Mouse (Mus musculus): ENCODE measurements at regions not wholly inside any gene's neighbourhood (a gene's known extent, or its start where the extent isn't known, plus 50 kb on each side); places are given as distances from the start of the nearest gene placed in this dataset.

DNA sequence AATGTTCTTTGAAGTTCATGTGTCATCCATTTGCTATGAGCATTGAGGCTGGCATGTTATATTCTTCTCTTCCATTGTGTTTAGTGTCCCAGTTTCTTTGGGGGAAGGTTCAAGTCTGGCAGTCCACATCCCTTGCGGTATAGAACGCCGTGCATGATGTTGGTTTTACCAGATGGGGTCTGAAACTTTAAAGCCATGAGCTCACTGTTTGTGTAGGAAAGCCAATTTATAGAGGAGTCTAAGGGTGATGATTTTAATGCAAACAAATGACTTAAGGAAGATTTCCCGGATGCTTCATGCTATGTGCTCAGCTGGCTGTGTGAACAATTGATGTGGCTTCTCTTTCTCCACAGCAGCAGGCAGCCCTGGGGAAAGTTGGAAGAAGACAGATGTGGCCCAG is 104.0 kb upstream of the Hey2 start:
- DNase-seq (ENCODE audit: low spot score) = no peak

DNA sequence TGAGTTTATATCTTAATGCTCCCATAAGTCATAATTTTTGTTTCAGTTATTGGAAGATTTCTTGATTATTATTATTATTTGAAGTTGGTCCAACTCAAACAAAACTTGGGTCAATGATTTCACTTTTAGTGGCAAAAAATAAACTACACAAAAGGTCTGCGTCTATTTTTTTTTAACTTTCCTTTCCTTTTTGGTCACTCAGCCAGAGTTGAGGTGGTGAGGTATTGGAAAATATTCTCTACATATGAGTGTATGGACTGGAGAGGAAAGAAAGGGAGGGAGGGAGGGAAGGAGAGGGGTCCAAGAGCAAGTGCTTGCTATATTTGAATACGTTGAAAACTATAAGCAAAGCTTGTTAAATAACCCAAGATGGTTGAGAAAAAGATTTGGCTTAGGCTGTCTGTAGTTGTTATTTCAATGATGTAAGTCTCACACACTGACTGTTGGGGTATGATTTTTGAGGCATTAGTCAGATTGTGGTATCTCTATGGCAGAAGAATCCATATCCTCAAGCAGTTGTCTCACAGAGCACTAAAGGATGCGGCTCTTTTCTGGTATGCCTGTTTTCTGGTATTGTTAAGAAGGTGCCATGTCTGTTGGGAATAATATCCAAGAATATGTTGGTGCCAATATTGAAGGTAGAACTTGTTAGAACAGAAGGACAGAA is 75.9 kb upstream of the Hey2 start:
- DNase-seq (ENCODE audit: low spot score) = no peak

DNA sequence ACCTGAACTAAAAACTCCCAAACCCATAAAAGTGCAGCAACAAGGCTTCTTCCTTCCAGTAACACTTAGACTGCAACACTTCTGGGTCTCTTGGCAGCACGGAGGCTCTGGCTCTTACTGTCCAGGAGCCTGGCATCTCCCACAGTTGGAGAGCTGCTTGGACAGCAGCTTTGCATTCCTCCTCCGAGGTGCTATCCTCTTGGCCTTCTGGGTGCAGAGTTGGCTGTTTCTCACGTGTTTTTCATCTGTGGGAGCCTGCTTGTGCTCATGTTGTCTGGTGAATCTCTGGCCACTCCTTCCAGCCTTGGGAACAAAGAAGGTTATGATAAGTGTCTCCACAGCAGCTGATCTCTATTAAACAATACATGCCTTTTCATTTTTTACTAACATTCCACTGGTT is 51.2 kb upstream of the Hey2 start:
- DNase-seq (ENCODE audit: low spot score) = peak; percentile 21

Data from testis, postnatal 14 days (tissue).